10 mouse cellular contexts compared by ENCODE assay signal in genomic region chr6:128275506-128276064, GRCm38 (mm10). TPM values are rescaled to one million over a fixed set of nuclear protein-coding genes. Genes with fewer than 3 reads are reported as not detected.
DNase-seq lines count a peak whose midpoint lies in the region; ATAC-seq and TF ChIP-seq lines count a peak whose summit lies in the region.
"Had no signal": no experiment of that assay in that cellular context is flagged by ENCODE, and none has a peak within 500 bp of the region (broad histone marks: within the 10 kb centered on the region; RNA-seq: fewer than 3 reads in every experiment).

No protein-coding gene starts in this region.

- no peaks in the 10 kb centered on the region for H3K4me1 ChIP-seq in midbrain, postnatal 0 days (ENCODE audit: insufficient read depth, low read length)
- H3K4me1 ChIP-seq in midbrain, embryonic 13.5 days (replicated peaks), result no peaks in the 10 kb centered on the region
- no peaks in the 10 kb centered on the region for H3K4me1 ChIP-seq in forebrain, embryonic 13.5 days

- intact Hi-C loops in heart, postnatal 25 days (cut with DNase I), result no loop called here

- H3K36me3 ChIP-seq in midbrain, postnatal 0 days (ENCODE audit: insufficient read depth, low read length), result no peaks in the 10 kb centered on the region
- H3K36me3 ChIP-seq in midbrain, embryonic 13.5 days, result no peaks in the 10 kb centered on the region
- H3K36me3 ChIP-seq in forebrain, embryonic 13.5 days (ENCODE audit: poor library complexity, severe bottlenecking), result no peaks in the 10 kb centered on the region
- H3K36me3 ChIP-seq: intestine, embryonic 15.5 days; liver, embryonic 13.5 days had no signal

- H3K9ac ChIP-seq in midbrain, postnatal 0 days (replicated peaks; ENCODE audit: low read length, poor library complexity, severe bottlenecking), result no peak overlapping the region
- H3K9ac ChIP-seq in midbrain, embryonic 13.5 days (replicated peaks), result no peak overlapping the region
- H3K9ac ChIP-seq in forebrain, embryonic 13.5 days, result no peak overlapping the region
- H3K9ac ChIP-seq: intestine, embryonic 15.5 days; liver, embryonic 13.5 days had no signal

- no peaks in the 10 kb centered on the region for H3K9me3 ChIP-seq in midbrain, postnatal 0 days (ENCODE audit: low read length)
- H3K9me3 ChIP-seq in midbrain, embryonic 13.5 days, result no peaks in the 10 kb centered on the region
- H3K9me3 ChIP-seq in forebrain, embryonic 13.5 days (replicated peaks), result no peaks in the 10 kb centered on the region
- H3K9me3 ChIP-seq: intestine, embryonic 15.5 days; liver, embryonic 13.5 days had no signal

- 84% methylated on average over 8 of the region's 8 CpGs for WGBS in midbrain, postnatal 0 days
- WGBS in midbrain, embryonic 13.5 days, result 89% methylated on average over 8 of the region's 8 CpGs
- 94% methylated on average over 8 of the region's 8 CpGs for WGBS in forebrain, embryonic 13.5 days

- no peaks in the 10 kb centered on the region for H3K27me3 ChIP-seq in midbrain, postnatal 0 days (ENCODE audit: insufficient read depth, low read length)
- no peaks in the 10 kb centered on the region for H3K27me3 ChIP-seq in midbrain, embryonic 13.5 days
- peaks cover 5% of the 10 kb centered on the region; the same call in 1 of the 2 replicates for H3K27me3 ChIP-seq in forebrain, embryonic 13.5 days
- H3K27me3 ChIP-seq: intestine, embryonic 15.5 days; liver, embryonic 13.5 days had no signal

- H3K27ac ChIP-seq in midbrain, postnatal 0 days (ENCODE audit: low read depth, low read length), result no peak overlapping the region
- no peak overlapping the region for H3K27ac ChIP-seq in midbrain, embryonic 13.5 days
- H3K27ac ChIP-seq in forebrain, embryonic 13.5 days, result no peak overlapping the region
- H3K27ac ChIP-seq: intestine, embryonic 15.5 days; liver, embryonic 13.5 days had no signal

- ATAC-seq in midbrain, postnatal 0 days (ENCODE audit: low FRiP score), result no peak
- ATAC-seq in midbrain, embryonic 13.5 days, result no peak
- no peak for ATAC-seq in forebrain, embryonic 13.5 days
- ATAC-seq: intestine, embryonic 15.5 days had no signal

- H3K4me3 ChIP-seq in midbrain, postnatal 0 days (ENCODE audit: low read depth, low read length), result no peak overlapping the region
- H3K4me3 ChIP-seq in midbrain, embryonic 13.5 days (replicated peaks), result no peak overlapping the region
- no peak overlapping the region for H3K4me3 ChIP-seq in forebrain, embryonic 13.5 days
- H3K4me3 ChIP-seq: intestine, embryonic 15.5 days; liver, embryonic 13.5 days had no signal

- H3K4me2 ChIP-seq in midbrain, postnatal 0 days (ENCODE audit: low read depth, low read length, poor library complexity, severe bottlenecking), result no peak overlapping the region
- no peak overlapping the region for H3K4me2 ChIP-seq in midbrain, embryonic 13.5 days (replicated peaks)
- H3K4me2 ChIP-seq in forebrain, embryonic 13.5 days, result no peak overlapping the region
- H3K4me2 ChIP-seq: intestine, embryonic 15.5 days; liver, embryonic 13.5 days had no signal

- no peak for TF ChIP-seq CTCF in midbrain, postnatal 0 days (IDR thresholded peaks at IDR 0.05)

- peak; percentile 30 to 47 for DNase-seq in cerebellum, postnatal 25 days
- no peak for DNase-seq in cerebellum, adult 11 months
- DNase-seq in midbrain, postnatal 0 days (ENCODE audit: low spot score), result peak; percentile 15
- DNase-seq in heart, postnatal 25 days (ENCODE audit: low spot score), result peak; percentile 19
- peak; percentile 81 for DNase-seq in skeletal muscle tissue, adult 2 months (ENCODE audit: low read depth, low spot score)
- DNase-seq in spleen, postnatal 4 days (ENCODE audit: low spot score in 2 of 2), result no peak
- DNase-seq: liver, embryonic 13.5 days had no signal

RNA-seq across cellular contexts. Expression of gene Tead4, which starts 25.0 kb away (rescaled TPM):
- 0.42 and 0.82 TPM in 2 replicates for total RNA-seq in midbrain, postnatal 0 days (2014; rRNA removed)
- 0.17 and 0.27 TPM in 2 replicates for polyA plus RNA-seq in midbrain, postnatal 0 days (2015; fragmentation: Nextera tagmentation; extraction: Ambion mirVana)
- 0.23 and 0.65 TPM in 2 replicates for polyA plus RNA-seq in midbrain, embryonic 13.5 days (2015; fragmentation: Nextera tagmentation; extraction: Ambion mirVana)
- 1 to 10 TPM; 3.7 to 4.4 TPM for total RNA-seq in heart, postnatal 25 days (2021)
- polyA plus RNA-seq in forebrain, embryonic 13.5 days (2015; fragmentation: Nextera tagmentation; extraction: Ambion mirVana), result 0.36 and 0.81 TPM in 2 replicates

Comparison
In these comparisons a context has a peak if more than half of its experiments do, and no peak if none do; other contexts are left out.
1. DNase-seq: peak in cerebellum, postnatal 25 days (2 of 2), midbrain, postnatal 0 days (single experiment), heart, postnatal 25 days (single experiment) and skeletal muscle tissue, adult 2 months (single experiment); none in cerebellum, adult 11 months (single experiment) and spleen, postnatal 4 days (0 of 2).